Mouse (Mus musculus): ENCODE results near the gene Mtnr1b. TPM values are rescaled to one million over a fixed set of nuclear protein-coding genes. Genes with fewer than 3 reads are reported as not detected.

Gene Mtnr1b
- not detected for polyA plus RNA-seq (2017; shearing (Covaris generic))

GRCm38 (mm10) chr9:15874506-15875160, at the start of gene Mtnr1b:
Gene Mtnr1b (minus strand): TSS chr9:15874556.

Other genes with a start within 250 kb of the Mtnr1b start
- 0.10 TPM for gene Deup1, start 246.6 kb downstream of the Mtnr1b start, polyA plus RNA-seq (2017; shearing (Covaris generic))
- 12.6 TPM for gene Slc36a4, start 164.8 kb downstream of the Mtnr1b start, polyA plus RNA-seq (2017; shearing (Covaris generic))

All from activated CD4-positive, CD25-positive, alpha-beta regulatory T cell, adult 9 weeks (primary cell).